Mouse (Mus musculus) megakaryocyte-erythroid progenitor cell, adult 5-6 weeks (primary cell): Measurements from ENCODE around the gene Rasa2. TPM values are rescaled to one million over a fixed set of nuclear protein-coding genes. Genes with fewer than 3 reads are reported as not detected.
"Not testable (repeated sequence)": the region's sequence is repeated elsewhere in the genome, so short reads cannot be mapped to it uniquely, and the experiment has no call there.

Source experiments
- ATAC-seq: replicated peaks from 2 replicates; pipeline ENCODE4 v1.8.0; 2016; ENCODE audit warnings: mild to moderate bottlenecking, inconsistent platforms; ENCODE audit not compliant: severe bottlenecking, poor library complexity, low FRiP score, low TSS enrichment
- total RNA-seq, 2 experiments: library from RNA; stranded (forward) in 1 of 2; stranded (reverse) in 1 of 2; fragments of 200-1000, 215-1000 nt in 1 of 2; fragments of >200 nt in 1 of 2; fragmentation: Nextera tagmentation in 1 of 2; gene quantifications; 2 replicates each; pipeline ENCODE4 v1.2.3; 2014 to 2017

Gene Rasa2
- 8.7 and 9.7 TPM in 2 replicates for total RNA-seq (2014; fragmentation: Nextera tagmentation)
- total RNA-seq (2017), result 9.7 and 13.8 TPM in 2 replicates

GRCm38 (mm10) chr9:96631389-96632072 lies at the start of gene Rasa2:
Rasa2 (minus strand) TSS chr9:96631617.
- peak; percentile 95 for ATAC-seq

GRCm38 (mm10) chr9:96678611-96679010 lies 47.2 kb upstream of the Rasa2 start:
- ATAC-seq, result no peak

- not testable (repeated sequence) for ATAC-seq
Observed at GRCm38 (mm10) chr9:96677711-96678110, 46.3 kb upstream of the Rasa2 start.

- ATAC-seq, result no peak
Observed at GRCm38 (mm10) chr9:96676671-96677070, 45.3 kb upstream of the Rasa2 start.

- no peak for ATAC-seq
Observed at GRCm38 (mm10) chr9:96675763-96676640, 44.6 kb upstream of the Rasa2 start.

- ATAC-seq, result peak; percentile 97
Observed at GRCm38 (mm10) chr9:96675071-96675762, 43.8 kb upstream of the Rasa2 start.

GRCm38 (mm10) chr9:96674301-96674700 lies 42.9 kb upstream of the Rasa2 start:
- ATAC-seq, result no peak

GRCm38 (mm10) chr9:96672466-96672865 lies 41.0 kb upstream of the Rasa2 start:
- no peak for ATAC-seq

- ATAC-seq, result no peak
Observed at GRCm38 (mm10) chr9:96671249-96671648, 39.8 kb upstream of the Rasa2 start.

GRCm38 (mm10) chr9:96669877-96670276 lies 38.5 kb upstream of the Rasa2 start:
- ATAC-seq, result peak; percentile 100

GRCm38 (mm10) chr9:96668628-96669027 lies 37.2 kb upstream of the Rasa2 start:
- ATAC-seq, result peak; percentile 55

- no peak for ATAC-seq
Observed at GRCm38 (mm10) chr9:96660510-96661244, 29.3 kb upstream of the Rasa2 start.

- no peak for ATAC-seq
Observed at GRCm38 (mm10) chr9:96659801-96660200, 28.4 kb upstream of the Rasa2 start.

GRCm38 (mm10) chr9:96653538-96653937 lies 22.1 kb upstream of the Rasa2 start:
- ATAC-seq, result no peak

GRCm38 (mm10) chr9:96652763-96653162 lies 21.3 kb upstream of the Rasa2 start:
- no peak for ATAC-seq

- ATAC-seq, result no peak
Observed at GRCm38 (mm10) chr9:96650807-96651206, 19.4 kb upstream of the Rasa2 start.

- no peak for ATAC-seq
Observed at GRCm38 (mm10) chr9:96649924-96650323, 18.5 kb upstream of the Rasa2 start.

- no peak for ATAC-seq
Observed at GRCm38 (mm10) chr9:96649362-96649761, 17.9 kb upstream of the Rasa2 start.

GRCm38 (mm10) chr9:96646668-96647295 lies 15.4 kb upstream of the Rasa2 start:
- ATAC-seq, result no peak
